Comparison of ENCODE assay signal across 21 mouse cellular contexts in genomic region chr13:6255303-6255702, GRCm38 (mm10).
DNase-seq lines count a peak whose midpoint lies in the region; ATAC-seq and TF ChIP-seq lines count a peak whose summit lies in the region.
"Had no signal": no experiment of that assay in that cellular context is flagged by ENCODE, and none has a peak within 500 bp of the region (broad histone marks: within the 10 kb centered on the region; RNA-seq: fewer than 3 reads in every experiment).

No protein-coding gene starts in this region.

- no peak overlapping the region for H3K4me3 ChIP-seq in heart, embryonic 12.5 days
- no peak overlapping the region for H3K4me3 ChIP-seq in stomach, postnatal 0 days (ENCODE audit: low read depth, low read length)
- H3K4me3 ChIP-seq: forebrain, embryonic 10.5 days; forebrain, embryonic 13.5 days; gastrocnemius, adult 2 months; hindbrain, embryonic 10.5 days; hindbrain, embryonic 13.5 days; intestine, embryonic 15.5 days had no signal

- H3K4me2 ChIP-seq in heart, embryonic 12.5 days: no peak overlapping the region
- no peak overlapping the region for H3K4me2 ChIP-seq in stomach, postnatal 0 days (replicated peaks; ENCODE audit: low read depth)
- H3K4me2 ChIP-seq: forebrain, embryonic 13.5 days; hindbrain, embryonic 13.5 days; intestine, embryonic 15.5 days had no signal

- H3K9ac ChIP-seq in heart, embryonic 12.5 days: no peak overlapping the region
- no peak overlapping the region for H3K9ac ChIP-seq in stomach, postnatal 0 days (ENCODE audit: low read length)
- H3K9ac ChIP-seq: forebrain, embryonic 13.5 days; hindbrain, embryonic 13.5 days; intestine, embryonic 15.5 days had no signal

- no peaks in the 10 kb centered on the region for H3K36me3 ChIP-seq in heart, embryonic 12.5 days
- H3K36me3 ChIP-seq in stomach, postnatal 0 days (ENCODE audit: control insufficient read depth, insufficient read depth, low read length): no peaks in the 10 kb centered on the region
- H3K36me3 ChIP-seq: forebrain, embryonic 10.5 days; hindbrain, embryonic 10.5 days; hindbrain, embryonic 13.5 days; intestine, embryonic 15.5 days had no signal

- no peak for ATAC-seq in heart, embryonic 12.5 days (ENCODE audit: insufficient number of reproducible peaks, low FRiP score)
- peak; percentile 82 for ATAC-seq in stomach, postnatal 0 days (ENCODE audit: low FRiP score, low TSS enrichment)
- ATAC-seq: CD4-positive, CD25-positive, alpha-beta regulatory T cell, adult 4 months; forebrain, embryonic 13.5 days; forebrain, embryonic 16.5 days; hindbrain, embryonic 16.5 days had no signal

- TF ChIP-seq EP300 in stomach, postnatal 0 days (optimal IDR thresholded peaks at IDR 0.05): no peak

- H3K27me3 ChIP-seq in heart, embryonic 12.5 days (replicated peaks): no peaks in the 10 kb centered on the region
- H3K27me3 ChIP-seq in stomach, postnatal 0 days (ENCODE audit: control insufficient read depth, insufficient read depth, low read length): no peaks in the 10 kb centered on the region
- H3K27me3 ChIP-seq: forebrain, embryonic 13.5 days; hindbrain, embryonic 13.5 days; intestine, embryonic 15.5 days had no signal

- H3K4me1 ChIP-seq in heart, embryonic 12.5 days (replicated peaks): peaks cover 11% of the 10 kb centered on the region
- H3K4me1 ChIP-seq in stomach, postnatal 0 days (replicated peaks; ENCODE audit: control insufficient read depth, insufficient read depth): no peaks in the 10 kb centered on the region
- H3K4me1 ChIP-seq: intestine, embryonic 15.5 days had no signal

- 82% methylated on average over 5 of the region's 5 CpGs for WGBS in heart, embryonic 12.5 days
- WGBS in stomach, postnatal 0 days: 79% methylated on average over 5 of the region's 5 CpGs

- H3K27ac ChIP-seq in heart, embryonic 12.5 days (ENCODE audit: poor library complexity, severe bottlenecking): no peak overlapping the region
- H3K27ac ChIP-seq in stomach, postnatal 0 days (replicated peaks): no peak overlapping the region
- H3K27ac ChIP-seq: forebrain, embryonic 10.5 days; forebrain, embryonic 13.5 days; gastrocnemius, adult 2 months; hindbrain, embryonic 10.5 days; hindbrain, embryonic 13.5 days; intestine, embryonic 15.5 days had no signal

- TF ChIP-seq CTCF in stomach, postnatal 0 days (IDR thresholded peaks at IDR 0.05; ENCODE audit: low read depth): no peak

- no peaks in the 10 kb centered on the region for H3K9me3 ChIP-seq in heart, embryonic 12.5 days (replicated peaks)
- no peaks in the 10 kb centered on the region for H3K9me3 ChIP-seq in stomach, postnatal 0 days (ENCODE audit: control insufficient read depth, low read length)
- H3K9me3 ChIP-seq: forebrain, embryonic 10.5 days; forebrain, embryonic 13.5 days; hindbrain, embryonic 10.5 days; intestine, embryonic 15.5 days had no signal

- intact Hi-C loops in heart, postnatal 25 days (cut with DNase I): no loop called here

- DNase-seq in heart, adult 8-10 months (ENCODE audit: low spot score): peak; percentile 26
- DNase-seq in heart, postnatal 4 days: peak; percentile 10
- no peak for DNase-seq in heart, postnatal 25 days (ENCODE audit: low spot score)
- no peak for DNase-seq in stomach, postnatal 0 days (ENCODE audit: low spot score)
- no peak for DNase-seq in frontal cortex, postnatal 36 days (ENCODE audit: low spot score in 2 of 2)
- DNase-seq: adrenal gland, adult 8-10 months; adrenal gland, postnatal 25 days; cerebellum, adult 11-12 months; cerebellum, adult 8-10 months; cerebellum, postnatal 14 days; gastrocnemius, adult 2 months; gastrocnemius, postnatal 14 days had no signal

Comparison
In these comparisons a context has a peak if more than half of its experiments do, and no peak if none do; other contexts are left out.
1. DNase-seq: peak in heart, adult 8-10 months (single experiment) and heart, postnatal 4 days (single experiment); none in heart, postnatal 25 days (single experiment), stomach, postnatal 0 days (single experiment) and frontal cortex, postnatal 36 days (0 of 2).